Mouse (Mus musculus): Measurements from ENCODE around the gene Cant1. TPM values are rescaled to one million over a fixed set of nuclear protein-coding genes. Genes with fewer than 3 reads are reported as not detected.

The Cant1 gene
- polyA plus RNA-seq, 1 experiment from 2014 or later, result 7.8 TPM

DNA sequence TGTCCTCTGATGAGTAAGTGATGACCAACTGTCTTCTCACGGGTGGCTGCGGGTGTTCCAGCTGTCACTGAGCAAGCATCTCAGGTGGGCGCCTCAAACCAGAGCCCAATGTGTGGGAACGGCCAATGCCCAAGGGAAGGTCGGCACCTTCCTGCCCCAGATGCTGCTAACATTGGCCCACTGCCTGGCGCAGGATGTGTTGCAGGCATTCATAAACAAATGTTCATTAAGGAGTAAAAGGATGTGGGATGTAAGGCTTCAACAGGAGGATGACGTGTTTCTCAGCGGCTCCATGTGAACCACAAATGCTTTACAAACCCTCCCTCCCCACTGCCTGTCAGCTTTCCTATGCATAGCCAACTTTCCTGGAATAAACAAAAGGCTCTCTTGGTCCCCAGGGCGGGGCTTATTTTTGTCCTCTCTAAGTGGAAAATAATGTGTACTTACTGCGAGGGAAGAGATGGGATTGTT, 14.5 kb upstream of the Cant1 start:
- Histone ChIP-seq H3K36me3 (replicated peaks; ENCODE audit: insufficient read depth, low read length) (no peaks in the 10 kb centered on the region), H3K9me3 (ENCODE audit: low read length) (no peaks in the 10 kb centered on the region), H3K27ac (ENCODE audit: low read depth) (no peak overlapping the region), H3K4me3 (ENCODE audit: low read depth, low read length) (no peak overlapping the region), H3K9ac (replicated peaks) (no peak overlapping the region), H3K4me2 (ENCODE audit: low read depth, low read length) (no peak overlapping the region), H3K4me1 (ENCODE audit: insufficient read depth) (no peaks in the 10 kb centered on the region), H3K27me3 (ENCODE audit: insufficient read depth, low read length) (peaks cover 7% of the 10 kb centered on the region; the same call in 1 of the 2 replicates)
- 65% methylated on average over 10 of the region's 10 CpGs for WGBS (ENCODE audit: insufficient replicate concordance)
- TF ChIP-seq CTCF (IDR thresholded peaks at IDR 0.05; ENCODE audit: low read depth), result no peak
- no peak for TF ChIP-seq EP300 (IDR thresholded peaks at IDR 0.05; ENCODE audit: low read depth)
- ATAC-seq, result no peak
- DNase-seq, result no peak

DNA sequence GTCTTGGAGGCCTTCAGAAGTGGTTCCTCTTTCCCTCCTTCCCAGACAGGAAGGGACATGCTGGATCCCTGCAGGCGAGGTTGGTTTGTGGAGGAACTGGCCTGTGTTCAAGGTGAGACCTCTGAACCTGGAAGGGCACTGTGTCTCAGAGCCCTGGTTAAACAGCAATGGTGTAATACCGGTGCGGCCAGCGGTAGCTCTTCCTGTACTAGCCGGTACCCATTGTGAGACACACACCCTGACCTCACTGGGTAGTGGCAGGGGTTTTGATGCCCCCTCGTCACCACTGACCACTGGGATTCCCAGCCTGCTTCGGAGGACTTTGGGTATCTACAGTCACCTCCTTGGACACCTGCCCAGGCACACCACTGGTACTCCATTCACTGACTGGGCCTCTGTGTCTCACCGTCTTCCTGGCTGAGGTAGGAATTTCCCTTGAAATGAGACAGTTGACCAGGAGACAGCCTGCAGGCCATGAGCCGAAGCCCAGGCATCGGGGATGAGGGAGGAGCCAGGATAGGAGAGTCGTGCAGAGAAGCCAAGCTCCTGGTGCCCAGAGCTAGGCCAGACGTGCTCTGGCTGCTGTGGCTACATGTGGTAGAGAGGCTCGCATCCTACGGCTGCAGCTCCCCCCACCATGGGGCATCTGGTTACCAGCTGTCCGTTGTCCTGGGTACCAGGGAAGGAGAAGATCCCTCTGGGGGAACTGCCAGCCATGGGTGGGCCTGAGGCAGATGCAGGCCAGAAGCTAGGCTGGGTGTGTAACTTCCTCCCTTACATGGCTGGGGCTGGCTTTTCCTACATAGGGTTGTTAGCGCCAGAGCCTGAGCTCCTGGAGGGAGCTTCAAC, 12.4 kb upstream of the Cant1 start:
- no peak for TF ChIP-seq EP300 (IDR thresholded peaks at IDR 0.05; ENCODE audit: low read depth)
- TF ChIP-seq CTCF (IDR thresholded peaks at IDR 0.05; ENCODE audit: low read depth), result no peak
- 68% methylated on average over 16 of the region's 16 CpGs for WGBS (ENCODE audit: insufficient replicate concordance)
- Histone ChIP-seq H3K9ac (replicated peaks) (no peak overlapping the region), H3K27me3 (ENCODE audit: insufficient read depth, low read length) (peaks cover 7% of the 10 kb centered on the region; the same call in 1 of the 2 replicates), H3K9me3 (ENCODE audit: low read length) (no peaks in the 10 kb centered on the region), H3K4me3 (ENCODE audit: low read depth, low read length) (no peak overlapping the region), H3K27ac (ENCODE audit: low read depth) (peak overlapping the region; percentile 44; the same call in 1 of the 2 replicates), H3K36me3 (replicated peaks; ENCODE audit: insufficient read depth, low read length) (no peaks in the 10 kb centered on the region), H3K4me1 (ENCODE audit: insufficient read depth) (no peaks in the 10 kb centered on the region), H3K4me2 (ENCODE audit: low read depth, low read length) (no peak overlapping the region)
- ATAC-seq (no peak), DNase-seq (no peak)

DNA sequence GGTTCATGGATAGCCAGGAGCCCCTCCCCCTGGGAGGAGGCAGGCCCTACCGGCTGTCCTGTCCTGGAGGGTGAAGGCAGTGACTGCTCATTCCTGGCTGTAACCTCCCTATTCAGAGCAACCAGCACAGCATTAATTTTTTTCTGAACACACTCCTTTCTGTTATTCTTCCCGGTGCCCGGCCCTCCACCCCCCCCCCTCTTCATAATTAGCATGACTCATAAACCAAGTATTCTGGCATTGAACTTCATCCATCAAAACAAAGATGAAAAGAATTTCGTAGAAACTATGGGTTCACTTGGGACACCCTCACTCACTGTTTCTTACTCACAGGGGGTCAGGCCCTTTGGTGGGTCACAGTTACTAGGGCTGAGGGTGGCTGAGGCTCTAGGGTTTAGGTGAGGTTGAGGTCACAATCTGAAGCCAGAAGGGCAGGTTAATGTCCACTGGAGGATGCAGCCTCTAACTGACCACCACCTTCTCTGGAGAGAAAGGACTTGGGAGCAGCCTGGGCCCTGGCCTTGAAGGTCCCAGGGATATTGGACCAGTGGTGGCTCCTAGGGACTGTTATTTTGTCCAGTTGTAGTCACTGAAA, 11.5 kb upstream of the Cant1 start:
- WGBS (ENCODE audit: insufficient replicate concordance), result 42% methylated on average over 4 of the region's 4 CpGs
- no peak for TF ChIP-seq CTCF (IDR thresholded peaks at IDR 0.05; ENCODE audit: low read depth)
- no peak for TF ChIP-seq EP300 (IDR thresholded peaks at IDR 0.05; ENCODE audit: low read depth)
- Histone ChIP-seq H3K9ac (replicated peaks) (no peak overlapping the region), H3K4me3 (ENCODE audit: low read depth, low read length) (no peak overlapping the region), H3K36me3 (replicated peaks; ENCODE audit: insufficient read depth, low read length) (no peaks in the 10 kb centered on the region), H3K27me3 (ENCODE audit: insufficient read depth, low read length) (peaks cover 7% of the 10 kb centered on the region; the same call in 1 of the 2 replicates), H3K9me3 (ENCODE audit: low read length) (no peaks in the 10 kb centered on the region), H3K4me1 (ENCODE audit: insufficient read depth) (no peaks in the 10 kb centered on the region), H3K27ac (ENCODE audit: low read depth) (peak overlapping the region; percentile 44; the same call in 1 of the 2 replicates), H3K4me2 (ENCODE audit: low read depth, low read length) (no peak overlapping the region)
- ATAC-seq (peak; percentile 37), DNase-seq (no peak)

DNA sequence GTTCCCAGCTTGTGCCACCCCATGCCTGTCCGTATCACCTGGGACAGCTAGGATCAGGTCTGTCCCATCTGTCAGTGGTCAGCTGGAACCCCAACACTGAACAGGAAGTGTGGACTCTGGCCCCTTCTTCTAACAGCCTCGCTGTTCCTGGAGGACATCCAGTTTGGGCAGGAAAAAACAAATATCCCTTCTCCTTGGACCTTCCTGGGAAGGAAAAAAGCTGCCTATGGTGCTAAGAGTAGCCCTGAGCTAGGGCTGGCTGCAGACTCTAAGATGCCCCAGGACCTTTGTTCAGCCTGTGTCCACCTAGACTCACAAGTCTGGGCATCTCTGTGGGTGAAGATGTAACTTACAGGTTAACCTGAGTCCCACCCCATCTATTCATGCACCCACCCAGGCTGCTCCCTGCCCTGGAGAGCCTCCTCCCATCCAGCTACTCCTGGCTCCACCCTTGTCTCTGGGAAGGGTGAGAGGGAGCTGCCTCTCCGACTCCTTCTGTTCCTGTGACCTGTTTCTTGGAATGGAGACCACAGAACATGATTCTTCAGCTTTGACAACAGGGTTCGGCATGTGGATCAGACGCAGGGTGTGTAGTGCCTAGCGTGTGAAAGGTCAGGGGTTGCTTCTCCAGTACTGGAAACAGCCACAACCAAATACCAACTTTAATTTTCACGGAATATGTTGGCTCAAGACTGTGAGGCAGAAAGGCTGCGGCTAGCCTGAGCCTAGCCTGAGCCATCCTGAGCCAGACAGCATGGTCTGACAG, 10.2 kb upstream of the Cant1 start:
- no peak for TF ChIP-seq CTCF (IDR thresholded peaks at IDR 0.05; ENCODE audit: low read depth)
- TF ChIP-seq EP300 (IDR thresholded peaks at IDR 0.05; ENCODE audit: low read depth), result no peak
- Histone ChIP-seq H3K4me3 (ENCODE audit: low read depth, low read length) (peak overlapping the region; percentile 12; the same call in 1 of the 2 replicates), H3K9ac (replicated peaks) (0 out of 2 replicates have a peak overlapping the region, but pooled peaks have one; percentile 11), H3K27ac (ENCODE audit: low read depth) (peak overlapping the region; percentile 55), H3K9me3 (ENCODE audit: low read length) (no peaks in the 10 kb centered on the region), H3K36me3 (replicated peaks; ENCODE audit: insufficient read depth, low read length) (no peaks in the 10 kb centered on the region), H3K4me1 (ENCODE audit: insufficient read depth) (no peaks in the 10 kb centered on the region), H3K27me3 (ENCODE audit: insufficient read depth, low read length) (peaks cover 7% of the 10 kb centered on the region; the same call in 1 of the 2 replicates), H3K4me2 (ENCODE audit: low read depth, low read length) (peak overlapping the region; percentile 42; the same call in 1 of the 2 replicates)
- ATAC-seq (no peak), DNase-seq (no peak)
- 58% methylated on average over 8 of the region's 8 CpGs for WGBS (ENCODE audit: insufficient replicate concordance)

DNA sequence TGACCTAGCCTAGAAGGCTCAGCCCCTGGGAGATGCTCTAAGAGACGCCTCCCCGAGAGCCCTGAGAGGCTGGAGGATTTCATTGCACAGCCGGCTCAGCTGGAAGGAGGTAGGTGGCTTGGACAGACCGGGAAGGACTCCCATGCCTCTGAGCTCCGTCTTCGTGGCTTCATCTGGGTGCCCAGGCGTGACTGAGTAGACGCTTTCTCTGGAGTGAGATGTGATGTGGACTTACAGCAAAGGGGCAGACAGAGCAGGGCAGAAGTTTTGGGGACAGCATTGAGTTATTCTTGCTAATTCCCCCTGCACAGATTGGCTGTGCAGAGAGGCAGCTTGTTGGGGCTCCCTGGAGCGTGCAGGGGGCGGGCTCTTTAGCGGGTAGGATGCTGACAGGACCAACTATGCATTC, 9.6 kb upstream of the Cant1 start:
- Histone ChIP-seq H3K27me3 (ENCODE audit: insufficient read depth, low read length) (peaks cover 7% of the 10 kb centered on the region; the same call in 1 of the 2 replicates), H3K9ac (replicated peaks) (no peak overlapping the region), H3K4me1 (ENCODE audit: insufficient read depth) (peaks cover 5% of the 10 kb centered on the region; the same call in 1 of the 2 replicates), H3K27ac (ENCODE audit: low read depth) (peak overlapping the region; percentile 55), H3K4me3 (ENCODE audit: low read depth, low read length) (peak overlapping the region; percentile 12), H3K4me2 (ENCODE audit: low read depth, low read length) (peak overlapping the region; percentile 42), H3K9me3 (ENCODE audit: low read length) (no peaks in the 10 kb centered on the region), H3K36me3 (replicated peaks; ENCODE audit: insufficient read depth, low read length) (no peaks in the 10 kb centered on the region)
- 12% methylated on average over 11 of the region's 11 CpGs for WGBS (ENCODE audit: insufficient replicate concordance)
- no peak for DNase-seq
- no peak for ATAC-seq
- TF ChIP-seq EP300 (IDR thresholded peaks at IDR 0.05; ENCODE audit: low read depth), result no peak
- no peak for TF ChIP-seq CTCF (IDR thresholded peaks at IDR 0.05; ENCODE audit: low read depth)
